Mouse (Mus musculus): Measurements from ENCODE around the gene Olfr1443. TPM values are rescaled to one million over a fixed set of nuclear protein-coding genes. Genes with fewer than 3 reads are reported as not detected.

Olfr1443 gene
- polyA plus RNA-seq, 1 experiment from 2014 or later: not detected

Other genes with a start within 250 kb of the Olfr1443 start
- 0.50 TPM in 2 replicates for gene Mpeg1, start 217.3 kb upstream of the Olfr1443 start, polyA plus RNA-seq (2015; fragmentation: Nextera tagmentation; extraction: Ambion mirVana)
- gene Dtx4, start 176.7 kb upstream of the Olfr1443 start, polyA plus RNA-seq (2015; fragmentation: Nextera tagmentation; extraction: Ambion mirVana): 5.2 and 5.8 TPM in 2 replicates
- 17.5 and 19.3 TPM in 2 replicates for gene Fam111a, start 132.4 kb upstream of the Olfr1443 start, polyA plus RNA-seq (2015; fragmentation: Nextera tagmentation; extraction: Ambion mirVana)
- 0.15 TPM in 1 of 2 replicates, not detected in the other for gene Gm4952, start 78.1 kb upstream of the Olfr1443 start, polyA plus RNA-seq (2015; fragmentation: Nextera tagmentation; extraction: Ambion mirVana)
- not detected in 2 replicates for gene Glyat, start 44.8 kb upstream of the Olfr1443 start, polyA plus RNA-seq (2015; fragmentation: Nextera tagmentation; extraction: Ambion mirVana)
- not detected in 2 replicates for gene Olfr1442, start 7.7 kb upstream of the Olfr1443 start, polyA plus RNA-seq (2015; fragmentation: Nextera tagmentation; extraction: Ambion mirVana)
- gene Keg1, start 17.7 kb downstream of the Olfr1443 start, polyA plus RNA-seq (2015; fragmentation: Nextera tagmentation; extraction: Ambion mirVana): not detected in 2 replicates
- gene Cntf, start 87.5 kb downstream of the Olfr1443 start, polyA plus RNA-seq (2015; fragmentation: Nextera tagmentation; extraction: Ambion mirVana): 1.0 and 1.5 TPM in 2 replicates
- gene Zfp91, start 118.0 kb downstream of the Olfr1443 start, polyA plus RNA-seq (2015; fragmentation: Nextera tagmentation; extraction: Ambion mirVana): 13.5 and 13.8 TPM in 2 replicates
- gene Lpxn, start 118.1 kb downstream of the Olfr1443 start, polyA plus RNA-seq (2015; fragmentation: Nextera tagmentation; extraction: Ambion mirVana): 1.3 and 1.7 TPM in 2 replicates
- gene Gm5244, start 168.6 kb downstream of the Olfr1443 start, polyA plus RNA-seq (2015; fragmentation: Nextera tagmentation; extraction: Ambion mirVana): not detected in 2 replicates
- gene Olfr1444, start 179.2 kb downstream of the Olfr1443 start, polyA plus RNA-seq (2015; fragmentation: Nextera tagmentation; extraction: Ambion mirVana): not detected in 2 replicates
- gene Olfr1445, start 205.7 kb downstream of the Olfr1443 start, polyA plus RNA-seq (2015; fragmentation: Nextera tagmentation; extraction: Ambion mirVana): not detected in 2 replicates
- gene Olfr1446, start 215.4 kb downstream of the Olfr1443 start, polyA plus RNA-seq (2015; fragmentation: Nextera tagmentation; extraction: Ambion mirVana): not detected in 2 replicates
- gene Olfr1447, start 225.6 kb downstream of the Olfr1443 start, polyA plus RNA-seq (2015; fragmentation: Nextera tagmentation; extraction: Ambion mirVana): not detected in 2 replicates
- gene Olfr1448, start 246.3 kb downstream of the Olfr1443 start, polyA plus RNA-seq (2015; fragmentation: Nextera tagmentation; extraction: Ambion mirVana): not detected in 2 replicates